Mouse (Mus musculus): ENCODE measurements at regions not wholly inside any gene's neighbourhood (a gene's known extent, or its start where the extent isn't known, plus 50 kb on each side); places are given as distances from the start of the nearest gene placed in this dataset.

DNA sequence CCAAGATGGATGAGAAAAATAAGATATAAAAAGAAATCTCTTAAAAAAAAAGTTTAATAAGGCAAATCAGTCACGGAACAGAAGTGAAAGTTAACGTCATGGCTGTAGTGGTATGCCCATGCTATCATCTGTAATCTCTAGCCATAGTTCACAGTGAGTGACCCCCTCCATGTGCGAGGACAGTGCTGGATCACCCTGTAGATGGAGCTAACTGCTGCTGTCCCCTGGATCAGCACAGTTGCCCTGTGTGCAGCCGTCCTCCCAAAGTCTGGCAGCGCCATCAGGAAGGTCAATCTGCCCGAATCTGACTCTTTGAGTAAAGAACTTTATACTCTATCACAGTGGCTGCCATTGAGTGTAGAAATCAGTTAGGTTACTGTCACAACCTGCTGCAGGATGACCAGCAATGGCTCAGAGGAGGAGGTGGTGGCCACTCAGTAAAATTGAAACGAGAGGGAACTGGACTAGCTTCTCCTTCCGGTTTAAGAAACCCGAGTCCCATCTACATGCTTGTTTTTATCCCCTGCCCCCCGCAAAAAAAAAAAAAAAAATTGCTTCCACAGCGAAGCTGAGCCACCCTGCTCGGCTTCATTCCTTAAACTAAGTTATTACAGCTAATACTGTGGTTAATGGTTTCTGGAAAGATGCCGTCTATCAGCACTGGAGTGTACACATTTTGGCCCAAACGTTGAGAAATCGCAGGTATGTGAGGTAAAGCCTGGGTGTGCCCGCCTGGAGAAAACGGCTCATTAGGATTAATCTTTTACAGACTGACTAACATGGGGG is 462.0 kb downstream of the Lmo4 start:
- TF ChIP-seq EP300 (IDR thresholded peaks at IDR 0.05; ENCODE audit: low read depth) (no peak), CTCF (IDR thresholded peaks at IDR 0.05; ENCODE audit: low read depth) (peak; percentile 40)

Data from liver, postnatal 0 days (tissue).